Mouse (Mus musculus) forebrain, embryonic 14.5 days (tissue): Measurements from ENCODE around the gene Rap1b. TPM values are rescaled to one million over a fixed set of nuclear protein-coding genes. Genes with fewer than 3 reads are reported as not detected.

Source experiments
- ATAC-seq: fragments of 200-750 bp; cut with Nextera tagmentation; 2 replicates; pipeline ENCODE4 v1.8.0; 2017; ENCODE audit warnings: mild to moderate bottlenecking, moderate library complexity
- DNase-seq: peaks from one replicate; pipeline ENCODE4 v3.0.0-alpha.2; 2015; ENCODE audit warnings: low spot score
- H3K27ac ChIP-seq: fragments of 300-500 bp; sonication (generic); 2 replicates; pipeline ENCODE4 v1.5.1; 2014; ENCODE audit warnings: low read depth, mild to moderate bottlenecking, control low read depth, low read length, moderate library complexity
- H3K27me3 ChIP-seq: fragments of 300-500 bp; sonication (generic); replicated peaks from 2 replicates; pipeline ENCODE4 v1.6.1; 2014; ENCODE audit warnings: low read length, control low read depth, mixed read lengths; ENCODE audit not compliant: control insufficient read depth, insufficient read depth
- H3K36me3 ChIP-seq: fragments of 300-500 bp; sonication (generic); 2 replicates; pipeline ENCODE4 v1.6.1; 2014; ENCODE audit warnings: low read length, control low read depth; ENCODE audit not compliant: control insufficient read depth, insufficient read depth
- H3K4me1 ChIP-seq: fragments of 300-500 bp; sonication (generic); 2 replicates; pipeline ENCODE4 v1.6.1; 2014; ENCODE audit warnings: antibody characterized with exemption, low read length, control low read depth; ENCODE audit not compliant: control insufficient read depth, insufficient read depth
- H3K4me2 ChIP-seq: fragments of 300-500 bp; sonication (generic); 2 replicates; pipeline ENCODE4 v1.6.1; 2014; ENCODE audit warnings: mild to moderate bottlenecking, control low read depth, low read length
- H3K4me3 ChIP-seq: fragments of 300-500 bp; sonication (generic); 2 replicates; pipeline ENCODE4 v1.5.1; 2014; ENCODE audit warnings: low read depth, low read length, control low read depth
- H3K9ac ChIP-seq: fragments of 300-500 bp; sonication (generic); 2 replicates; pipeline ENCODE4 v1.6.1; 2014; ENCODE audit warnings: mild to moderate bottlenecking, low read length, control low read depth, moderate library complexity
- H3K9me3 ChIP-seq: fragments of 300-500 bp; sonication (generic); replicated peaks from 2 replicates; pipeline ENCODE4 v1.6.1; 2016; ENCODE audit warnings: low read length, control low read depth, mixed read lengths; ENCODE audit not compliant: control insufficient read depth
- WGBS: fragments of 180-500 bp; shearing (Covaris S2); extraction: QIAGEN DNeasy Blood & Tissue Kit; methylation state at CpG from one replicate; pipeline ENCODE4 v1.1.7; 2014; 5-methylcytosine and 5-hydroxymethylcytosine counted together
- polyA plus RNA-seq: library from polyadenylated mRNA; unstranded; fragments of >200 nt; fragmentation: Nextera tagmentation; extraction: Ambion mirVana; gene quantifications from 2 replicates; pipeline ENCODE4 v1.2.1, GENCODE M21; 2014

The Rap1b gene
- polyA plus RNA-seq, 1 experiment from 2014 or later: 138 TPM

DNA sequence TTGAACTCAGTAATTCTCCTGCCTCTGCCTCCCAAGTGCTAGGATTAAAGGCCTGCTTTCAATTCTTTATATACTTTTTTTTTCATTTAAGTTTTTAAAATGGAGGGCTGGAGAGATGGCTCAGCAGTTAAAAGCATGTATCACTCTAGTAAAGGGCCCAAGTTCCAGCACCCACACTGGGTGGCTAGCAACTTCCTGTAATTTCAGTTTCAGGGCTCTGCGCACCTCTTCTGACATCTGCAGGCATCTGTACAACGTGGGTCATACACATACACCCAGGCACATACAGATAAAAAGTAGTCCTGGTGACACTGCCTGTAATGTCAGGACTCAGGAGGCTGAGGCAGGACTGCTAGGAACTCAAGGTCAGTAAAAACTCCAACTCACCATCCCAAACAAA lies 9.5 kb downstream of the Rap1b start:
- no peaks in the 10 kb centered on the region for H3K9me3 ChIP-seq
- H3K4me3 ChIP-seq: no peak overlapping the region
- no peak overlapping the region for H3K4me2 ChIP-seq
- DNase-seq (no peak), ATAC-seq (no peak)
- no peaks in the 10 kb centered on the region for H3K4me1 ChIP-seq
- H3K27me3 ChIP-seq: no peaks in the 10 kb centered on the region
- WGBS: 91% methylated on average over 2 of the region's 2 CpGs
- no peaks in the 10 kb centered on the region for H3K36me3 ChIP-seq
- no peak overlapping the region for H3K27ac ChIP-seq
- H3K9ac ChIP-seq: no peak overlapping the region

DNA sequence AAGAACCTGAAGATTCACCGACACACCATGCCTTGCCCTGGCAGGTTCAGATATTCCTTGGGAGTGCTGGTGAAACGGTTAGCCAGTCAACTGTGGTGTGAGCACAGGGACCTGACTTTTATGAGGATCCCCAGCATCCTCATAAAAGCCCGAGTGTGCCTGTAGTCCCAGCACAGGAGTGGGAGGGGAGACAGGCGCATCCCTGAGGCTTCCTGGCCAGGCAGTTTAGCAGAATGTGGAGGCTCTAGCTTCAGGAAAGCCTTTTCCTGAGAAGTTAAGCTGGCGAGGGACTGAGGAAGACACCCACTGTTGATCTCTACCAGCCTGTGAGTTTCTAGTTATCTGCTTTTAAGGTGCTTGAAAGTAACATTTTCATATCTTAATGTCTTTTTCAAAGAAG lies 10.4 kb downstream of the Rap1b start:
- no peak overlapping the region for H3K27ac ChIP-seq
- H3K4me1 ChIP-seq: no peaks in the 10 kb centered on the region
- 73% methylated on average over 5 of the region's 5 CpGs for WGBS
- H3K4me3 ChIP-seq: no peak overlapping the region
- H3K4me2 ChIP-seq: no peak overlapping the region
- no peak for ATAC-seq
- H3K9ac ChIP-seq: no peak overlapping the region
- no peaks in the 10 kb centered on the region for H3K9me3 ChIP-seq
- no peaks in the 10 kb centered on the region for H3K36me3 ChIP-seq
- H3K27me3 ChIP-seq: no peaks in the 10 kb centered on the region
- DNase-seq: no peak

DNA sequence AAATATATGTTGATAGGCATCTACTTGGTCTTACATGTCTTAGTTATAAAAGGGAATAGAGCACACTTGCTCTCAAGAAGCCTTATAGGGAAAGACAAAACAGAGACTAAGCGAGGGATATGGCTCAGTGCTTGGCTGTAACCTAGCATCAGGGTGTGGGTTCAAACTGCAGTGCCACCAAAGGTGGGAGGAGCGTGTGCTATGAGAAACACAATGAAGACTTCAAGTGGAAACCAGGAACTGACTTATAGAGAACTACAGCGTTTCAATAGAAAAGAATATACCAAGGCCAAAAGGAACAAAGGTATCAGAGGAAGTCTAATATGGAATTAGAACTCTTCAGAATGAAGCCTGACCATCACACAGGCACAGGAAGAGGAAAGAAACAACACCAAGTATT lies 15.0 kb downstream of the Rap1b start:
- no peaks in the 10 kb centered on the region for H3K27me3 ChIP-seq
- DNase-seq (no peak), ATAC-seq (no peak)
- no peaks in the 10 kb centered on the region for H3K9me3 ChIP-seq
- H3K4me2 ChIP-seq: no peak overlapping the region
- WGBS: 91% methylated on average over 3 of the region's 3 CpGs
- H3K36me3 ChIP-seq: no peaks in the 10 kb centered on the region
- no peak overlapping the region for H3K4me3 ChIP-seq
- no peak overlapping the region for H3K9ac ChIP-seq
- H3K27ac ChIP-seq: no peak overlapping the region
- no peaks in the 10 kb centered on the region for H3K4me1 ChIP-seq

DNA sequence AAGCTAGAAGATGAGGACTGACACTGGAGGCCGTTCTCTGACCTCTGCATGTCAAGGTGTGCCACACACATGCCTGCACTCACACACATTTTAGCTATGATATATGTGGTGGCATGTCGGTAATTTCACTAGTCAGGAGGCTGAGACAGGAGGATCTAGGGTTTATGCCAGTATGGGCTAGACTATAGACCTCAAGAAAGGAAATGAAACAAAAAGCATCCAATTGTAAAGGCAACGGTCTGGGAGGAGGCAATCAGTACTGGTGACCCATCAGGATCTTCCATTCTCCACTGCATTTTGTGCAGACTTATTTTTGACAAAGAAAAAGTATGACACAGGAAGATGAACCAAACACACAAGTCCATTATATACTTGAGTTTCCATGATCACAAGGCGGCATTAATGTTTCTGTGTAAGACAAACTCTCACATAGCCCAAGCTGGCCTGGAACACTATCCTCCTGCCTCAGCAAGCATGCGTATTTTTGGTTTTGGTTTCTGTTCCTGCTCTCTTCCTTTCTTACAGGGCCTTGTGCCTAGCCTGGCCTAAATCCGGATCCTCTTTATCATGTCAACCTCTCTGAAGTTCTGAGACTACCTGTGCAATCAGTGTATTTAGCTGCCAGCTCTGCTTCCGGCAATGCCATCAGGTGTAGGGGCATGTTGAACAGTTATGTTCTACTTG lies 16.2 kb downstream of the Rap1b start:
- Histone ChIP-seq H3K4me1 (no peaks in the 10 kb centered on the region), H3K27me3 (no peaks in the 10 kb centered on the region), H3K27ac (no peak overlapping the region), H3K4me2 (no peak overlapping the region), H3K36me3 (no peaks in the 10 kb centered on the region), H3K9me3 (no peaks in the 10 kb centered on the region), H3K4me3 (no peak overlapping the region), H3K9ac (no peak overlapping the region)
- no peak for ATAC-seq
- 96% methylated on average over 7 of the region's 7 CpGs for WGBS
- no peak for DNase-seq

DNA sequence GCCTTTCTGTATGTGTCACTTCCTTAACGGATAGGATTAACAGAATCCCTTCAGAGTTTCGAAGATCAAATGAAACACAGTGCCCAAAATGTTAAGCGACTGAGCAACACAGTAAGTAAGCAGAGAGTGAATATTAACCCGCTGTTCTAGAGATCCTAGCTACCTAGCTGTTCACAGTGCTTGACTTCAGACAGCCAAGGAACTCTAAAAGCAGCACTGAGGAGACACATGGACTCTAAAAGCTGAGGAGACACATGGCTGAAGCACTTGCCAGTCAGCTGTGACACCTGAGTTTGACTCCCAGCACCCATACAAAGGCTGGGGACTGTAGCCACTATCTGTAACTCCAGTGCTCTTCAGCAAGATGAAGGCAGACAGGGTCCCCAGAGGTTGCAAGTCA lies 16.8 kb downstream of the Rap1b start:
- Histone ChIP-seq H3K9me3 (no peaks in the 10 kb centered on the region), H3K9ac (no peak overlapping the region), H3K27ac (no peak overlapping the region), H3K4me2 (no peak overlapping the region), H3K4me1 (no peaks in the 10 kb centered on the region), H3K4me3 (no peak overlapping the region), H3K27me3 (no peaks in the 10 kb centered on the region), H3K36me3 (no peaks in the 10 kb centered on the region)
- ATAC-seq: no peak
- DNase-seq: no peak
- 83% methylated on average over 4 of the region's 4 CpGs for WGBS

DNA sequence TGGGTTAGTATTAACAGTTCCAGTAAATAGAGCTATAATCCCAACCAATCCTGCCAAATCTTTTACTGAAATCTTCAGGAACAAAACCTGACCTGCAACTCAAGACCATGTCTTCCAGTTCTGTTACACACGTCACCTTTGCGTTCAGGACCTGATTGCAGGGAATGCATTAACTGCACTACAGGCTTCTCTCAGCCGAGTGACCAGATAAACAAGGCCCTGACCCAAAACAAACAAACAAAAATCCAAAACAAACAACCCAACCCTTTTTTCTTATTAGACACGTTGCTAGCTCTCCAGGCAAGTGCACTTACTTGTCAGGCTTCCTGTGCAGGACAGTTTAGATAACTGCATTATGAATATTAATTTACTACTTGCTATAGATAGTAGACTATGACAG lies 17.3 kb downstream of the Rap1b start:
- Histone ChIP-seq H3K27me3 (no peaks in the 10 kb centered on the region), H3K36me3 (no peaks in the 10 kb centered on the region), H3K9me3 (no peaks in the 10 kb centered on the region), H3K4me1 (no peaks in the 10 kb centered on the region), H3K4me2 (no peak overlapping the region), H3K9ac (no peak overlapping the region), H3K27ac (no peak overlapping the region), H3K4me3 (no peak overlapping the region)
- DNase-seq (no peak), ATAC-seq (no peak)
- WGBS: 86% methylated on average over 4 of the region's 4 CpGs

DNA sequence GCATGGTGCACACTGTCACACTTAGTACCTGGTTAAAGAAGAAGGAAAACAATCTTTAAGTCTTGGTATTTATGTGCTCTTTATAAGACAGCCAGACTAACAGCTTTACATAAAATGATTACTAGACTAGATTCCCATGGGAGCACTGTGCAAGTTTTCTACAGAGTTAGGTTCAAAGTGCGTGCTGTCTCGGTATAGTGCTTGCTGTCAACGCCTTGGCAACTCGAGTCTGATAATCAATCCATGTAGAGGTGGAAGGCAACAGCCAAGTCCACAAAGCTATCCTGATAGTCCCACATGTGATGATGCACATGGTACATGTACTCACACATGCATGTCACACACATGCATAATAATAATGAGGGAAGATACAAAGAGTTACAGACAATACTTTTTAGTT lies 21.2 kb downstream of the Rap1b start:
- Histone ChIP-seq H3K4me1 (no peaks in the 10 kb centered on the region), H3K4me3 (no peak overlapping the region), H3K36me3 (peaks cover 34% of the 10 kb centered on the region), H3K9me3 (no peaks in the 10 kb centered on the region), H3K9ac (no peak overlapping the region), H3K4me2 (no peak overlapping the region), H3K27me3 (no peaks in the 10 kb centered on the region), H3K27ac (no peak overlapping the region)
- DNase-seq: no peak
- no peak for ATAC-seq
- 88% methylated on average over 4 of the region's 4 CpGs for WGBS

DNA sequence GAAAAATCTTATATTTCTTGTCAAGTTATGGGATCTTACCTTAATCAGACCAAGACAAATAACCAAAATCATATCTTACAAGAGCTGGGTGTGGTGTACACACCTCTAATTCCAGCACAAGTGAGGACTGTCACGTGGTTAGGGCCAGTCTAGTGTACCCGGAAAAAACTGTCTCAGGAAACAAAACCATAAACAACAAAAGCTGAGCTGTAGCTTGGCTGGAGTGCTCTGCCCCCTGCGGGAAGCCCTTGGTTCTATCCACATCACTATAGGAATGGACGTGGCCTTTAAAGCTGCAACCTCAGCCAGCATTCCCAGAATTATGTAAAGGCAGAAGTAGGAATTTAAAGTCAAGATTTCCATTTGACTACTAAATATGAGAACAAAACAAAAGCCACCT lies 21.7 kb downstream of the Rap1b start:
- WGBS: 62% methylated on average over 4 of the region's 4 CpGs
- Histone ChIP-seq H3K36me3 (peaks cover 39% of the 10 kb centered on the region), H3K4me2 (no peak overlapping the region), H3K27me3 (no peaks in the 10 kb centered on the region), H3K4me3 (no peak overlapping the region), H3K27ac (no peak overlapping the region), H3K9me3 (no peaks in the 10 kb centered on the region), H3K9ac (no peak overlapping the region), H3K4me1 (no peaks in the 10 kb centered on the region)
- DNase-seq (no peak), ATAC-seq (no peak)

DNA sequence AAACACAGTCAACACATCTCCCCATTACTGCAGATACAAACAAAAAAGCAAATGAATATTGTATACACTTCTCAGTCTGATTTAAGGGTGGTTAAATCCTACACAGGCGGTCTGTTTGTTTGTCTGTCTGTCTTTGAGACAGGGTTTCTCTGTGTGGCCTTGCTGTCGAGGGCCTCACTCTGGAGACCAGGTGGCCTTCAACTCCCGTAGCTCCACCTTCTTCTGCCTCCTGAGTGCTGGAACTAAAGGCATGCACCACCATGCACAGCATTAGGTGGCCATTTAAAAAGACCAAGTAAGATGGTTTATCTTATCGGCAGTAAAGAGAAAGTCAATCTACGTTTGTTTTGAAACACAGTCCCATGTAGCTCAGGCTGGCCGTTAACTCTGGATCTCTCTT lies 22.5 kb downstream of the Rap1b start:
- peaks cover 47% of the 10 kb centered on the region for H3K36me3 ChIP-seq
- no peak for ATAC-seq

More for the DNA sequence above, 22.5 kb downstream of the Rap1b start:
- DNase-seq: no peak
- no peaks in the 10 kb centered on the region for H3K4me1 ChIP-seq
- no peaks in the 10 kb centered on the region for H3K27me3 ChIP-seq
- 91% methylated on average over 6 of the region's 6 CpGs for WGBS
- H3K4me2 ChIP-seq: no peak overlapping the region
- no peaks in the 10 kb centered on the region for H3K9me3 ChIP-seq
- H3K9ac ChIP-seq: no peak overlapping the region
- H3K4me3 ChIP-seq: no peak overlapping the region
- no peak overlapping the region for H3K27ac ChIP-seq
